Mouse (Mus musculus) liver, adult 2 months (tissue): ENCODE results near the gene Gm14443.
"Not testable (repeated sequence)": the region's sequence is repeated elsewhere in the genome, so short reads cannot be mapped to it uniquely, and the experiment has no call there.

Source experiments
- CTCF ChIP-seq: fragments of 200-500 bp; IDR thresholded peaks from 2 replicates; pipeline ENCODE4 v1.5.1; 2011; ENCODE audit warnings: low read depth, low read length, control low read depth
- POLR2A ChIP-seq: fragments of 200-500 bp; IDR thresholded peaks from 2 replicates; pipeline ENCODE4 v1.6.1; 2011; ENCODE audit warnings: low read length, control low read depth; ENCODE audit not compliant: insufficient read depth; ENCODE audit errors: extremely low read depth

DNA sequence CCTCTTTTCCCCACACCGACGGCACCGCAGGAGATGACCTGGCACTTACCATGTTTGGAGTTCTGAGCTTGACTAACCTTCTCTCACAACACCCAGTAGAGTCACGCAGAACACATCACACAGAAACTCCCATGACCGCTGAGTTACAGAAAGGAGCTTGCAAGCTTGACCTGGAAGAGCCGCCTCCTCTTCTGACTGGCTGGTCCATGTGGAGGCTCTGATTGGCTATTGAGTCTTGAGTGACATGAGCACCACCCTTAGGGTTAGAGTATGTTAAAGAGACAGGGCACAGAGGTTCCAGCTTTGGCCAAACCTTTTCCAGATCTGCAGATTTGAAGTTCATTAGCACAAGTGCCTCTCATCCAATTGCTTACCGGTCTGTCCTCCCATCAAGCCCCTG is 31.1 kb upstream of the Gm14443 start, which contains the start of gene Gm14391:
- TF ChIP-seq CTCF, POLR2A: not testable (repeated sequence)
